Mouse (Mus musculus): ENCODE data around the gene Satb2. TPM values are rescaled to one million over a fixed set of nuclear protein-coding genes. Genes with fewer than 3 reads are reported as not detected.

Gene Satb2
- 100 to 1,000 TPM; 265 to 341 TPM for total RNA-seq (2021)

DNA sequence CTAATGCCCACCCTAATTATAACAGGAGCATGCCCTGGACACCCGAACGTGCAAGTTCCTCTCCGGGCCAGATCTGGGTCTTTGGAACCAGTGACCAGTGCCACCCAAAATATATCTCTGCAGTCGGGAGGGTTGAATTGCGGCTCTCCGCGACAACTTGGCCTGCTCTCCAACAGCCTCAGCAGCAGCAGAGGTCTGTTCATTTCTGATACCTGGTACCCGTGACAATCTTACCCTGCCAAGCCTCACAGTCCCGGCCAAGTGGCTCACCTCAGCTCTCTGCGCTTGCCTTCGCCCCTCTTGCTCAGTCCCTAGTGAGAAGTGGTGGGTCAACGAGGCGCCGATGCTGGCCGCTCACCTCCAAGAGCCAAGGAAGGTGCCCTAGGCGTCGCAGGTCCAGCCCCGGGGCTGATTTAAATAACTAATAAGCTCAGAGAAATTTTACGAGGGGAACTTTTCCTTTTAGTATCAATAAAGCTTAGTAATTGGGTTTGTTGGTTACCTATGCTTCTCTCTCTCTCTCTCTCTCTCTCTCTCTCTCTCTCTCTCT is at the start of gene Satb2:
Gene Satb2, minus strand, starts transcription at position 500 of the 550 bp plus-strand sequence.
- DNase-seq = no peak
- intact Hi-C loops (cut with DNase I) = loop anchor here (5.0 kb wide), 2 partner anchors 1021 to 1086 kb away; no protein-coding TSS in a partner anchor

DNA sequence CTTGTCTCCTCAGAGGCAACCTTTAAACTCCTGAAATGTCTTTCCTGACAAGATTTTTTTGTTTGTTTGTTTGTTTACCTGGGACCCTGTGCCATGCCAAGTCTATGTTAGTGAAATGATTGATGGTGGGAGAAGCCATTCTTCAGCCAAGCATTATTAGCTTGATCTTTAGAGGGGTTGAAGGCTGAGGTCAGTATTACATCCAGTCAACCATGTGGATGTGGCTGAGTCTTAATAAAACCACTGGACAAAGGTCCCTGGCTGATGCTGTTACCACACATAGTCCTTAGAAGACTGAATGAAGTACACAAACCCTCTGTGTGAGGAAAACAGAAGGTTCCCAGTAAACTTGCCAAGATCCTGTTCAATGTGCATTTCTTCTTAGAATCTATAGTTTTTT is 40.5 kb upstream of the Satb2 start:
- no peak for DNase-seq
- intact Hi-C loops (cut with DNase I) = no loop called here

GRCm38 (mm10) chr1:57013856-57014255 is 35.4 kb upstream of the Satb2 start:
- intact Hi-C loops (cut with DNase I) = no loop called here
- no peak for DNase-seq

DNA sequence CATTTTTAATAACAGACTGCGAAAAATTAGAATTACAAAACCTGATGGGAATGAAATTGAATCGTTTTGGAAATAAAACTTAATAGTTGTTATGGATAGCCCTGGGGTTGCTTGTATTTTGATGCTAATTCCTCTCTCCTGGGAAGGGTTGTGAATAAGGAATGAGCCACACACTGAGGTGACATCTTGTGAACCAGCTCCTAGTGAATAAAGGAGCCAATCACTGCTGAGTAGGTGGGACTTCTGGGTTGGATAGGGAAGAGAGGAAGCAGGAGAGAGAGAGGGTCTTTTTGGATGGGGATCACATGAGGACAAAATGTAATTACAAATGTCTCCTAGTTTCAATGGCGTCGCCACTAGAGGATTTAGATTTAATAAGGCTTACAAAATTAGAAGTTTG is 30.7 kb upstream of the Satb2 start:
- DNase-seq = no peak
- intact Hi-C loops (cut with DNase I) = no loop called here

- no peak for DNase-seq
Measured at GRCm38 (mm10) chr1:56995041-56995440, 16.6 kb upstream of the Satb2 start.

GRCm38 (mm10) chr1:56992310-56992709 is 13.9 kb upstream of the Satb2 start:
- no peak for DNase-seq
- intact Hi-C loops (cut with DNase I) = no loop called here

More at GRCm38 (mm10) chr1:56995041-56995440, 16.6 kb upstream of the Satb2 start:
- intact Hi-C loops (cut with DNase I) = no loop called here

DNA sequence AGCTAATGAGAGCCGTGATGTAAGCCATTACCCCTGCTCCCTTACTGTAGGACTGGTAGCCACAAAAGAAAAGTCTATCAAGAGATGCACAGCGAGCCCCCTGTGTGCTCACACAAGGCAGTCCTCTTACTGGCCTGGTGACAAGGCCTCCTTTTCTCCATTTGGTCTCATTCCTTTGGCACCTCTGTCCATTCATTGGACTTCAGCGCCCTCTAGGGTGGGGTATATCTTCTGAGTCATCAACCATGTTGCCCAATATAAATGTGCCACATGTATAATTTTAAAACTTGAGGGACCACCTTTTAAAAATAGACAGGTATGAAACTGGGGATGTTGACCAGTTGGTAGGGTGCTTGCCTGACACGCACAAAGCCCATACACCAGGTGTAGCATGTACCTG is 13.2 kb upstream of the Satb2 start:
- intact Hi-C loops (cut with DNase I) = no loop called here
- no peak for DNase-seq

GRCm38 (mm10) chr1:56984483-56984810 is 6.0 kb upstream of the Satb2 start:
- DNase-seq = no peak
- intact Hi-C loops (cut with DNase I) = loop anchor here (5.0 kb wide), 1 partner anchor 353 kb away; no protein-coding TSS in a partner anchor

GRCm38 (mm10) chr1:56983771-56984482 is 5.5 kb upstream of the Satb2 start:
- no peak for DNase-seq
- intact Hi-C loops (cut with DNase I) = loop anchor here (5.0 kb wide), 1 partner anchor 353 kb away; no protein-coding TSS in a partner anchor

GRCm38 (mm10) chr1:56983100-56983590 is 4.7 kb upstream of the Satb2 start:
- DNase-seq = no peak
- intact Hi-C loops (cut with DNase I) = loop anchor here (5.0 kb wide), 1 partner anchor 354 kb away; no protein-coding TSS in a partner anchor

- no peak for DNase-seq
- intact Hi-C loops (cut with DNase I) = loop anchor here (5.0 kb wide), 1 partner anchor 355 kb away; no protein-coding TSS in a partner anchor
Measured at GRCm38 (mm10) chr1:56982631-56983030, 4.2 kb upstream of the Satb2 start.

DNA sequence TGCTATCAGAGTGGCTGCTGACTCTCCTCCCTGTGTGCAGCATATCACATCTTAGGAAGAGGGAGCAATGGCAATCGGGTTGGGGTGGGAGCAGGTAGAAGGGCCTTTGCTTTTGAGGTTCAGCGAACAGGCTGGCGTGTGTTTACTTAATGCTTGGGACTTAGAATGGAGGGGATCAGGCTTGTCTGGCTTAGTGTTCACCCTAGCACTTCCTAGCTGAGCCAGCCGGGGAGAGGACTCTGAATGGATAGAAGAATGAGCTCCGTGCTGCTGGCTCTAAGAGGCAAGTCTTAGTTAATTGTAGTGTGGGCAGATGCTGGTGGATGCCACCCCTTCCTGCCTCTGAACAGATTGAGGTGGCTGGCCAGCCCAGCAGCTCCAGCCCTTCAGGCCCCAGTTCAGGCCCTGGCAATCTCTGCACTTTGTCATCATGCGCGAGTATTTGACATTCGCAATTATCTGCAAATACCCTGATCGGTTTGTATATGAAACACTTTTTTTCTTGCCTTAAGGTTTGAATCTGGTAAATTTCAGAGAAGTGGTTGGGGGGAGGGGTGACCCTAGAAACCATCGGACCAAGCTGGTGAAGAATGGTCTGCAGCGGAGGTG is 3.6 kb upstream of the Satb2 start:
- no peak for DNase-seq
- intact Hi-C loops (cut with DNase I) = loop anchor here (2.0 to 5.0 kb wide), 2 partner anchors 223 to 355 kb away; no protein-coding TSS in a partner anchor

GRCm38 (mm10) chr1:56981508-56981907 is 3.1 kb upstream of the Satb2 start:
- DNase-seq = no peak
- intact Hi-C loops (cut with DNase I) = loop anchor here (2.0 to 5.0 kb wide), 2 partner anchors 223 to 356 kb away; no protein-coding TSS in a partner anchor

- intact Hi-C loops (cut with DNase I) = loop anchor here (2.0 to 5.0 kb wide), 2 partner anchors 224 to 357 kb away; no protein-coding TSS in a partner anchor
- no peak for DNase-seq
Measured at GRCm38 (mm10) chr1:56980631-56981275, 2.3 kb upstream of the Satb2 start.

DNA sequence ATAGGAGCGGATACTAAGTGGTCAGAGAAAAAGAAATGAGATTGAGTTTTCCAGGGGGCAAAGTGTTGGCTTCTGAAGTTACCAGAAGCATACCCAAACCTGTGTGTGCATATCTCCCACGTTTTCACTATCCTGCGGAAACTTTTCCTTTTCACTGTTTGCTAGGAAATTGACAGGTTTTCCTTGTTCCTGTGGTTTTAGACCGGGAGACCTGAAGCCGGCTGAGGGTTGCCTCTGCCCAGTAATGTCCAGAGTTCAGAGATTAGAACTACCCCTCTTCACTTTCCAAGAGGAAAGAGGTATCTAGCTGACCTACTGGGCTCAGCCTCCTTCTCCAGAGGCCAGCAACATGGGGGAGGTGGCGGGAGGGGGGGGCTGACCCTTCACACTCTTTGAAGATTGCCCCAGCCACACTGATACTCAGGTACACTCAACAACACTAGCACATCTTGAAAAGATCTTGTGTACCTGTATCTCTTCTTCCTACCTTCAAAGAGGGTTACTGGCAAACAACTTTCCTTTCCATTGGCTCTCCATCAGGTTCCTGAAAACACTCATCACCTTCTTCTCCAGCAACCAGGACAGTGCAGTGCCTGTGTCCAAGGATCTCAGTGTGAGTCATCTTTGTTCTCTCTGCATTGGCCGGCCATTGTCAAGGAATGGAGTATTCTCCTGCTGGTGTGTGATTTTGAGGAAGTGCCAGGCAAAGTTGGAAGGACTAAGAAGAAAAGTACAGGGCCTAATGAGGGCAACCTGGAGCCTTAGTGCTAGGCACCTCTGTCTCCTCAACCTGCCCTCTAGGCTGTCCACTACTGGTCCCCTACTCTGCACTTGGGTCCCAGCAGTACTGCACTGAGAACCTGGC is 1.3 kb upstream of the Satb2 start:
- intact Hi-C loops (cut with DNase I) = loop anchor here (2.0 to 5.0 kb wide), 4 partner anchors 225 to 1087 kb away; no protein-coding TSS in a partner anchor
- DNase-seq = no peak

GRCm38 (mm10) chr1:56977201-56978100 is 999 bp downstream of the Satb2 start:
- DNase-seq = peak; percentile 81
- intact Hi-C loops (cut with DNase I) = loop anchor here (5.0 kb wide), 2 partner anchors 1020 to 1085 kb away; no protein-coding TSS in a partner anchor

GRCm38 (mm10) chr1:56976825-56977104 is 1.7 kb downstream of the Satb2 start:
- intact Hi-C loops (cut with DNase I) = loop anchor here (5.0 kb wide), 2 partner anchors 1019 to 1084 kb away; no protein-coding TSS in a partner anchor
- DNase-seq = no peak

GRCm38 (mm10) chr1:56976044-56976824 is 2.2 kb downstream of the Satb2 start:
- DNase-seq = no peak
- intact Hi-C loops (cut with DNase I) = loop anchor here (5.0 kb wide), 2 partner anchors 1019 to 1084 kb away; no protein-coding TSS in a partner anchor
